Mouse (Mus musculus): ENCODE measurements around the gene Hoxa4. TPM values are rescaled to one million over a fixed set of nuclear protein-coding genes. Genes with fewer than 3 reads are reported as not detected.

Gene Hoxa4
- polyA plus RNA-seq, 1 experiment from 2014 or later, result 0.92 TPM

DNA sequence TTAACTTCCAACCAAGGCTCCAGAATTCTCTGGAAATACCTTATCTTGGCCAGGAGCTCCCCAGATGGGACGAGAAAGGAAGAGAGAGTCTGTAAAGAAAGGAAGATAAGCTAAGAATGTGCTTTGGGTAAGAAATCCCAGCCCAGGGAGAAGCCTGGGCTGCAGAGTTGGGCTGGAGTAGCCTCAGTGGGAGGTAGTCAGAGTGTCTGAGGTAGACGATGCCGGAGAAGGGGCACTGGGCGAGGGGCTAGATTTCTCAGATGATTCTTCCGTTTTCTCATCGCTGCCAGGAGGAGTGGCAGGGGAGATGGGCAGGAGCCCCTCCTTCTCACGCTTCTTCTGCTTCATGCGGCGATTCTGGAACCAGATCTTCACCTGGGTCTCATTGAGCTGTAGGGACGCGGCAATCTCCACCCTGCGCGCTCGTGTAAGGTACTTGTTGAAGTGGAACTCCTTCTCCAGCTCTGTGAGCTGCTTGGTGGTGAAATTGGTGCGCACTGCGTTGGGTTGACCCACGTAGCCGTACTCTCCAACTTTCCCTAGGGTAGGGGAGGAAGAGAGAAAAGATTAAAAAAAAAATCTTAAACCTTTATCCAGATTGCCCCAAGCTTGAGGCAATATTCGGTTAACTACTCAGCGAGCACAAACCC, 34.9 kb downstream of the Hoxa4 start:
- Histone ChIP-seq H3K9me3 (replicated peaks) (no peaks in the 10 kb centered on the region), H3K36me3 (no peaks in the 10 kb centered on the region), H3K27me3 (replicated peaks) (peaks cover 99% of the 10 kb centered on the region), H3K27ac (no peak overlapping the region), H3K4me2 (peak overlapping the region; percentile 78; the same call in 1 of the 2 replicates), H3K4me1 (peaks cover 8% of the 10 kb centered on the region), H3K9ac (no peak overlapping the region), H3K4me3 (no peak overlapping the region)
- no peak for ATAC-seq
- 2% methylated on average over 20 of the region's 20 CpGs for WGBS (ENCODE audit: insufficient replicate concordance)

DNA sequence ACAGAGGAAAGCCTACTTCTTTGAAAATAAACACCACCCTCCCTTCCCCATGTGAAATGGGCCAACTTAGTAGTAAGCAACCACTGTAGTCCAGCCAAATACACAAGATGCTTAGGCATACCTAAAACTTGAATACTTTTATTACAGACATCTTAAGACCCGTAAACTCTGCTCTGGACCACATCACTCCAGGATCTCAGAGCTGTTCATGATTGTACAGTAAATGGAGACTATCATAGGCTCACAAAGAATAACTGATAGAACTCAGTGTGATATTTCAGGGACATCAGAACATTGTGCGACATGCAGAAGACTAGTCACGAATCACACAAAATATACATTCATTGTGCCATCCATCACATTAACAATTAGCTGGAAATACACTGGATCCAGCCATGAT, 36.1 kb downstream of the Hoxa4 start:
- Histone ChIP-seq H3K4me3 (no peak overlapping the region), H3K9me3 (replicated peaks) (no peaks in the 10 kb centered on the region), H3K4me2 (no peak overlapping the region), H3K4me1 (peaks cover 8% of the 10 kb centered on the region), H3K9ac (no peak overlapping the region), H3K27ac (no peak overlapping the region), H3K27me3 (replicated peaks) (peaks cover 99% of the 10 kb centered on the region), H3K36me3 (no peaks in the 10 kb centered on the region)
- WGBS (ENCODE audit: insufficient replicate concordance), result 51% methylated on average over 3 of the region's 3 CpGs
- ATAC-seq, result no peak

DNA sequence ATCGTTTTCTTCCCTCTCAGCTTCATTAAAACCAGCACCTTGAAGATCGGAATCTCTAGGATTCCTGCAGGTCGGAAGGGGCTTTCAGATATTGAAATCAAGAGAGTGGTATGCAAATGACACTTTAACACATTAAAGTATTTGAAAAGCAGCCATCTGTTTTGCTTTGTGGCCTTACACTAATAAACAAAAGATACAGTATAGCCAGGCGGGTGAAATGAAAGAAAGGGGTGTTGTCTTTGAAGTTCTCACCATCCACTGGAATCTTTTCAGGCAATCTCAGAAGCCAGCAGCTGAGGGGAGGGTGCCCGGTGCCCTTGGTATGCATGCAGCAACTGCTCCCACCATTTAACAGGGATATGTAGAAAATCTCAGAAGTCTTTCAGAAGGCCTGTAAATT, 37.5 kb downstream of the Hoxa4 start:
- Histone ChIP-seq H3K4me3 (no peak overlapping the region), H3K9me3 (replicated peaks) (no peaks in the 10 kb centered on the region), H3K36me3 (no peaks in the 10 kb centered on the region), H3K4me2 (no peak overlapping the region), H3K9ac (no peak overlapping the region), H3K4me1 (peaks cover 5% of the 10 kb centered on the region), H3K27me3 (replicated peaks) (peaks cover 98% of the 10 kb centered on the region), H3K27ac (no peak overlapping the region)
- 31% methylated on average over 5 of the region's 5 CpGs for WGBS (ENCODE audit: insufficient replicate concordance)
- ATAC-seq, result no peak

DNA sequence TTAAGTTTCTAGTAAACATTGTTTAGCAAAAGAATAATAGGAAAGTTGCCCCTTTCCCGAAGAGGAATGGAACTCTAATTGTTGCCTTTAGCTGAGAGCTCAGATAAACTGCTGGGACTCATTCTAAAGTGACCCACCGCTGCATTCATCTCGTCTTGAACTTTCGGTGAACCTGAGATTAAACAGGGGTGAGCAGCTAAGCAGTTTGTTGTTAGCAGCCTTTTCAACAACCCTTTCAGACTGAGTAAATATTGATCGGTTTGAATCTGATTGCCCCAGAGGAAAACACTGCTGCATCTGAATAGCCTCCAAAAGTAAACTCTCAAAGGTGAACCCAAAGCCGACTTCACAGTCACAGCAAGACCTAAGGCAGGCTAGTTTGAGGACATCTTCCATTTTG, 38.3 kb downstream of the Hoxa4 start:
- H3K27ac ChIP-seq, result no peak overlapping the region
- H3K4me1 ChIP-seq, result no peaks in the 10 kb centered on the region; the same call in 1 of the 2 replicates
- H3K4me3 ChIP-seq, result no peak overlapping the region
- peaks cover 91% of the 10 kb centered on the region for H3K27me3 ChIP-seq (replicated peaks)
- H3K9ac ChIP-seq, result no peak overlapping the region
- H3K9me3 ChIP-seq (replicated peaks), result no peaks in the 10 kb centered on the region
- no peak for ATAC-seq
- no peaks in the 10 kb centered on the region for H3K36me3 ChIP-seq
- 6% methylated on average over 6 of the region's 6 CpGs for WGBS (ENCODE audit: insufficient replicate concordance)
- H3K4me2 ChIP-seq, result no peak overlapping the region

DNA sequence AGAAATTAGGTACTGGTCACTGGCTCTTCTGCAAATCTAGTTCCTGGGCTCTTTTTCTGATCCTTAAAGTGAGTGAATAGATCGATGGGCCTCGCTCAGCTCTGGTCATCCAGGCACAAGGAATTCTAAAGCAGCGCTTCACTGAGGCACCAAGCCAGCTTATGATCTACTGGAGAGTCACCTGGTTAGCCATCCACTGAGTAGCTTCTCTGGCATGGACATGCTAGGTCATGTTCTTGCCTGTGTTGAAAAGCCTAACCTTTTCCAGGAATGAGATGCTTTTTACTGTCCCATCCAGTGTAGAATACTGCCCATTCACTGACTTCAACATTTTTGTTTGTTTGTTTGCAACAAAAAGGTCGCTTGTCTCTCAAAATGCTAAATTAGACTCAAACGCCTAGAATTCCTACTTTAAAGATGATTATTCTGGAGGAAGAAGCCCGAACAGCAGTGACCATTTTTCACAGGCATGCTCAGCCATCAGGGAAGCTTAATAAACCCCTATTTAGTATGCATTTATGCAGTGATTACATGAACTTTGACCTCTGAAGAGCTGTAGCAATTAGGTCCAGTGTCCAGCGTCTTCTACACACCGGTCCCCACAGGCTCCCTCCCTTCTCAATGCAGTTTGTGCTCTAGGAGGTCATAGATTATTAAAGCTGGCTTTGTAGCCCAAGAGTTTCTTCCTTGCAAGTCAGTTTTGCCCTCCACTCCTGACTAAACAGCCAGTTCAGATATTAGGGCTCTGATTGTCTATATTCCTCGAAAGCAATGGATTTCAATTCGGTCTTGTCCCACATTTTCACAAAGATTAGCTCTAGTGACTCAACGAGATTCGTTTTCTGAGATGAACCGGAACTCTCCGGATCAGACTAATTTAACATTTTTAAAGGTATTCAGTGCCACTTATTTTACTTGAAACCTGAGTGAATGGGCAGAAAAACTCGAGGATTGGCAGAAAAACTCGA, 39.0 kb downstream of the Hoxa4 start:
- Histone ChIP-seq H3K9me3 (replicated peaks) (no peaks in the 10 kb centered on the region), H3K27me3 (replicated peaks) (peaks cover 91% of the 10 kb centered on the region), H3K4me1 (no peaks in the 10 kb centered on the region), H3K9ac (no peak overlapping the region), H3K4me2 (no peak overlapping the region), H3K27ac (no peak overlapping the region), H3K4me3 (no peak overlapping the region), H3K36me3 (no peaks in the 10 kb centered on the region)
- ATAC-seq, result no peak
- WGBS (ENCODE audit: insufficient replicate concordance), result 15% methylated on average over 16 of the region's 16 CpGs

DNA sequence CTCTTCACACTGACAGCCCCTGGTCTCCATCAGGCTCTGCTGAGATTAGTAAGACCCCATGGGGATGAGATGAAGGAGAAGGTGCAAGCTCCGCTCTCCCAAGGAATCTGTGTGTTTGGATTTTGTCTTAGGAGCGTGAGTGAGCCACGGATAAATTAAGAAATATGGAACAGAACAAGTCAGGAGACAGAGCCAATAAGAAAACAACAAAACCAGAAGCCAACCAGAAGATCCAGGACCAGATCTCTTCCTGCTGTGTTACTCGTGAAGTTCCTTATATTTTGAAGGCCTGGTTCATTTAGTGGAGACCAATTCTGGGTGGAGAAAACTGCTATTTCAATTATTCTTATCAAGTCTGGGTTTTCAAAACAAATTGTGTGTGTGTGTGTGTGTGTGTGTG, 40.0 kb downstream of the Hoxa4 start:
- H3K27ac ChIP-seq, result no peak overlapping the region
- H3K4me2 ChIP-seq, result no peak overlapping the region
- WGBS (ENCODE audit: insufficient replicate concordance), result 8% methylated on average over 4 of the region's 4 CpGs
- no peaks in the 10 kb centered on the region for H3K9me3 ChIP-seq (replicated peaks)
- peaks cover 91% of the 10 kb centered on the region for H3K27me3 ChIP-seq (replicated peaks)
- ATAC-seq, result no peak
- no peaks in the 10 kb centered on the region for H3K36me3 ChIP-seq
- no peak overlapping the region for H3K9ac ChIP-seq
- no peaks in the 10 kb centered on the region for H3K4me1 ChIP-seq
- no peak overlapping the region for H3K4me3 ChIP-seq

DNA sequence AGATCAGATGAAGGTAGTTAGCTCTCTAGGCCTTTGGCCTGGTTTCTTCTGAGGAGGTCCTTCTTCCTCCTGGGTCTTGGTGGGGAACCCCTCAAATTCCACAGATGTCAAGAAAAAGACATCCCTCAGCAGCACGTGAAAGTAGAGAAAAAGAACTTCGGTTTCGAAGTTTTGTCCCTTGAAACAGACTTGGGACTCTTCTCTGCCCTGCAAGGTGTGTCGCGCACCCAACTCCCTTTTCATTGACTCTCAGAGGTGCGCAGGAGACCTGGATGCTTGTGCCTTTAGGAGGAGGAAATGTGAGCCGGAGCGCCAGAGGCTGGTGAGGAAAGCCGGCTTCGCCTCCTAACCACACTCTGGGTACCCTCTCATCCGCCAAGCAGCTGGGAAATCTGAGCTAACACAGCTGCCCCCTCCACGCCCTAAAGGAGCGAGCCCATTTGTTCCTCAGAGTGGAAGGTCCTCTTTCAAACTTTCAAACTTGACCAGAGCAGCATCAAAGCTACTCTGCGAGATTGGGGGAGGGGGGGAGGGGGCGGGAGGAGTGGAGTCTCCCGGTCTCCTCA, 41.1 kb downstream of the Hoxa4 start:
- Histone ChIP-seq H3K27ac (no peak overlapping the region), H3K4me2 (0 out of 2 replicates have a peak overlapping the region, but pooled peaks have one; percentile 18), H3K27me3 (replicated peaks) (peaks cover 89% of the 10 kb centered on the region), H3K9me3 (replicated peaks) (no peaks in the 10 kb centered on the region), H3K4me1 (no peaks in the 10 kb centered on the region), H3K9ac (no peak overlapping the region), H3K36me3 (no peaks in the 10 kb centered on the region), H3K4me3 (no peak overlapping the region)
- no peak for ATAC-seq
- 8% methylated on average over 16 of the region's 16 CpGs for WGBS (ENCODE audit: insufficient replicate concordance)

MicroRNAs within 50 kb of the gene (microRNA counts, 519-probe panel; counts per million panel counts)
- 582 counts per million, percentile 70 among the panel's probes with 10 or more counts for microRNA mmu-miR-196b

Small RNA genes lying within 50 kb of the gene (microRNA-seq; reads per million reads assigned to microRNA genes)
- gene Mir196b, result 2,134 reads per million, percentile 80 among the genes with 10 or more reads in this experiment

Other genes with a start within 250 kb of the Hoxa4 start
- gene Skap2, start 179.2 kb downstream of the Hoxa4 start, polyA plus RNA-seq (2016; fragmentation: Nextera tagmentation; extraction: Ambion mirVana), result 22.2 and 22.6 TPM in 2 replicates
- gene Hoxa1, start 33.4 kb downstream of the Hoxa4 start, polyA plus RNA-seq (2016; fragmentation: Nextera tagmentation; extraction: Ambion mirVana), result 1.0 and 1.1 TPM in 2 replicates
- 1.4 TPM in 2 replicates for gene Hoxa2, start 26.9 kb downstream of the Hoxa4 start, polyA plus RNA-seq (2016; fragmentation: Nextera tagmentation; extraction: Ambion mirVana)
- gene 5730596B20Rik, start 14.3 kb downstream of the Hoxa4 start, polyA plus RNA-seq (2016; fragmentation: Nextera tagmentation; extraction: Ambion mirVana), result 0.29 TPM in 2 replicates
- gene Hoxa5, start 12.8 kb upstream of the Hoxa4 start, polyA plus RNA-seq (2016; fragmentation: Nextera tagmentation; extraction: Ambion mirVana), result 2.1 and 3.1 TPM in 2 replicates
- gene Hoxa6, start 17.0 kb upstream of the Hoxa4 start, polyA plus RNA-seq (2016; fragmentation: Nextera tagmentation; extraction: Ambion mirVana), result 0.14 and 0.20 TPM in 2 replicates
- gene Hoxa3, start 21.6 kb upstream of the Hoxa4 start, polyA plus RNA-seq (2016; fragmentation: Nextera tagmentation; extraction: Ambion mirVana), result 0.97 and 1.2 TPM in 2 replicates
- gene Gm28308, start 21.6 kb upstream of the Hoxa4 start, polyA plus RNA-seq (2016; fragmentation: Nextera tagmentation; extraction: Ambion mirVana), result not detected in 2 replicates
- 0.74 and 0.81 TPM in 2 replicates for gene Hoxa7, start 30.1 kb upstream of the Hoxa4 start, polyA plus RNA-seq (2016; fragmentation: Nextera tagmentation; extraction: Ambion mirVana)
- 1.2 and 1.4 TPM in 2 replicates for gene Hoxa9, start 39.3 kb upstream of the Hoxa4 start, polyA plus RNA-seq (2016; fragmentation: Nextera tagmentation; extraction: Ambion mirVana)
- gene Hoxa10, start 49.1 kb upstream of the Hoxa4 start, polyA plus RNA-seq (2016; fragmentation: Nextera tagmentation; extraction: Ambion mirVana), result 0.44 and 0.61 TPM in 2 replicates
- gene Hoxa11, start 54.1 kb upstream of the Hoxa4 start, polyA plus RNA-seq (2016; fragmentation: Nextera tagmentation; extraction: Ambion mirVana), result 0.06 TPM in 1 of 2 replicates, not detected in the other
- not detected in 2 replicates for gene Hoxa13, start 69.1 kb upstream of the Hoxa4 start, polyA plus RNA-seq (2016; fragmentation: Nextera tagmentation; extraction: Ambion mirVana)
- 0.06 TPM in 1 of 2 replicates, not detected in the other for gene Evx1, start 121.7 kb upstream of the Hoxa4 start, polyA plus RNA-seq (2016; fragmentation: Nextera tagmentation; extraction: Ambion mirVana)

All from liver, embryonic 12.5 days (tissue).